13 mouse cellular contexts compared by ENCODE assay signal in the genomic region with DNA sequence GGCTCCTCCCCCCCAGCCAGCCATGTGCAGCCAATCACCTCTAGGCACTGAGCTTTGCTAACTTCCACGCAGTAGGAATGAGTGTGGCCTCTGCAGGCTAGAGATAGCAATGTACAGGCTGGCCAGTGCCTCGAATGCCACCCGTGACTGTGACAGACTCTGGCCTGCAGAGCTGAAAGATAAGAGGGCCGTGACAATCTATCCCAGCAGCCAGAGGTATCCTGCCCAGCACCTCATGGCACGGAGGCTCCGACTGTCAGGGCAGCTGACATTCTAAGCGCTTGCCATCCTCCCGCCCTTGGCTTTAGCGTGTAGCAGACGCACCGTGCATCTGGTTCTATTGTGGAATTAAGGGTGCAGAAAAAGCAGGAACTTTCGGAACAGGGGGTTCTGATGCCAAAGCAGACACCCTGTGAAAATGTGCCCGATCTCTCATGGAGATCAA. TPM values are rescaled to one million over a fixed set of nuclear protein-coding genes. Genes with fewer than 3 reads are reported as not detected.
DNase-seq lines count a peak whose midpoint lies in the region; ATAC-seq lines count a peak whose summit lies in the region.
"Had no signal": no experiment of that assay in that cellular context is flagged by ENCODE, and none has a peak within 500 bp of the region (broad histone marks: within the 10 kb centered on the region; RNA-seq: fewer than 3 reads in every experiment).

No protein-coding gene starts in this region.

- ATAC-seq in frontal cortex, adult (ENCODE audit: low TSS enrichment), result 0 out of 2 replicates have a peak, but pooled peaks have one; percentile 6
- ATAC-seq in megakaryocyte progenitor cell, adult 5-6 weeks (replicated peaks; ENCODE audit: poor library complexity), result peak; percentile 15
- no peak for ATAC-seq in CD4-positive, CD25-positive, alpha-beta regulatory T cell, adult 4 months

- DNase-seq in frontal cortex, postnatal 14 days (ENCODE audit: low spot score in 2 of 2), result no peak
- DNase-seq in layer of hippocampus, adult 9-11 months, result peak; percentile 74
- no peak for DNase-seq in layer of hippocampus, postnatal 25 days (ENCODE audit: extremely low spot score in 1 of 2, low spot score in 1 of 2)
- DNase-seq in layer of hippocampus, postnatal 10 days (ENCODE audit: low spot score in 2 of 2), result peak; percentile 57 to 60
- no peak for DNase-seq in thymus, postnatal 36 days
- DNase-seq: adrenal gland, postnatal 10 days; cerebellum, adult 11-12 months; gastrocnemius, adult 2 months; thymus, postnatal 25 days had no signal

RNA-seq across cellular contexts. Expression of gene Clmn, which starts 26.9 kb away (rescaled TPM):
- 10 to 100 TPM; 81.0 to 83.2 TPM for total RNA-seq in layer of hippocampus, postnatal 25 days (2021)
- total RNA-seq in layer of hippocampus, postnatal 10 days (2021), result 10 to 100 TPM; 42.3 to 43.7 TPM
- total RNA-seq in megakaryocyte progenitor cell, adult 5-6 weeks (2015), result 0.10 TPM in 1 of 2 replicates, not detected in the other
- total RNA-seq in megakaryocyte progenitor cell, adult 5-6 weeks (2017), result not detected in 2 replicates
- polyA plus RNA-seq in CD4-positive, CD25-positive, alpha-beta regulatory T cell, adult 4 months (2017; shearing (Covaris generic)), result not detected
- polyA plus RNA-seq: macrophage had no signal

Comparison
In these comparisons a context has a peak if more than half of its experiments do, and no peak if none do; other contexts are left out.
1. DNase-seq: peak in layer of hippocampus, adult 9-11 months (single experiment) and layer of hippocampus, postnatal 10 days (2 of 2); none in frontal cortex, postnatal 14 days (0 of 2), layer of hippocampus, postnatal 25 days (0 of 2) and thymus, postnatal 36 days (0 of 2).
2. RNA of gene Clmn, which starts 26.9 kb away (total RNA-seq): 81.0 to 83.2 TPM in layer of hippocampus, postnatal 25 days and 42.3 to 43.7 TPM in layer of hippocampus, postnatal 10 days; 0.10 TPM in megakaryocyte progenitor cell, adult 5-6 weeks; every median in the first group is over 10 times any median in the second.